Mouse (Mus musculus) C2C12 (cell line): ENCODE measurements around the gene Wapl.

Experiments used
- CTCF ChIP-seq: IDR thresholded peaks from one replicate; pipeline ENCODE4 v1.5.1; 2011; ENCODE audit not compliant: control insufficient read depth, insufficient read depth, insufficient read length
- FOSL1 ChIP-seq: IDR thresholded peaks from one replicate; pipeline ENCODE4 v1.8.0; 2011; ENCODE audit warnings: mild to moderate bottlenecking, low read length; ENCODE audit not compliant: poor library complexity, insufficient read depth, severe bottlenecking
- MAX ChIP-seq: IDR thresholded peaks from one replicate; pipeline ENCODE4 v1.6.1; 2011; ENCODE audit warnings: mild to moderate bottlenecking, control low read depth
- MYOD1 ChIP-seq: IDR thresholded peaks from one replicate; pipeline ENCODE4 v1.6.1; 2011; ENCODE audit warnings: low read depth; ENCODE audit not compliant: control insufficient read depth, insufficient read length
- USF1 ChIP-seq: IDR thresholded peaks from one replicate; pipeline ENCODE4 v1.6.1; 2011; ENCODE audit warnings: low read depth, mild to moderate bottlenecking, control low read depth, moderate library complexity

DNA sequence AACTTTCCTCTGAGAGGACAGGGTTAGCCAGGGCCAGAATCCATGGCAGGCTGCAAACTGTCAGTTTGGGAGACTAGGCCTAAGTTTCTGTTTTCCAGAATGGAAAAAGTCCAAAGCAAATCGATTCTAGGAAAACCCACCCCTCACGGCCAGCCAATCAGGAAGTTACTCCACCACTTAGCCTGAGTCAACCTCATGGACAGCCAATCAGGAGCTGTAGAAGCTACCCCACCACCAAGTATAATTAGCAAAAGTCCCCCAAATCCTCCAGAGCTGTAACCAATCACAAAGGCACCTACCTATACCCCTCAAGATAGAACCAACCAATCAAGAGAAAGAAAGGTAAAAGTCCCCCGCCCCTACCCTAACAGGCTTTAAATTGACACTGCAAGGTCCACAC is 82.0 kb downstream of the Wapl start:
- TF ChIP-seq CTCF (no peak), FOSL1 (no peak), USF1 (no peak), MAX (no peak), MYOD1 (no peak)
